Mouse (Mus musculus) ES-E14 (cell line): ENCODE data around the gene Psmd13.

Experiments
- CHD2 ChIP-seq: IDR thresholded peaks from 2 replicates; pipeline ENCODE4 v1.6.1; 2014; ENCODE audit warnings: mild to moderate bottlenecking, low read depth, low read length, inconsistent platforms
- HCFC1 ChIP-seq: IDR thresholded peaks from 2 replicates; pipeline ENCODE4 v1.6.1; 2012; ENCODE audit warnings: low read length, inconsistent platforms, borderline replicate concordance; ENCODE audit not compliant: insufficient read depth
- MAFK ChIP-seq: IDR thresholded peaks from 2 replicates; pipeline ENCODE4 v1.6.1; 2014; ENCODE audit warnings: mild to moderate bottlenecking, low read depth, low read length, inconsistent platforms; ENCODE audit not compliant: insufficient read depth
- ZC3H11A ChIP-seq: IDR thresholded peaks from 2 replicates; pipeline ENCODE4 v1.6.1; 2012; ENCODE audit warnings: low read depth, mild to moderate bottlenecking, inconsistent platforms, low read length, borderline replicate concordance
- ZNF384 ChIP-seq: IDR thresholded peaks from 2 replicates; pipeline ENCODE4 v1.6.1; 2012; ENCODE audit warnings: low read depth, low read length, inconsistent platforms

- TF ChIP-seq CHD2 (no peak), HCFC1 (no peak), ZNF384 (no peak), MAFK (no peak), ZC3H11A (no peak)
Observed at GRCm38 (mm10) chr7:140948161-140948560, 66.4 kb downstream of the Psmd13 start.
